Mouse (Mus musculus) liver, adult 2 months (tissue): ENCODE measurements around the gene Gm17359.

Source experiments
- CTCF ChIP-seq: fragments of 200-500 bp; IDR thresholded peaks from 2 replicates; pipeline ENCODE4 v1.5.1; 2011; ENCODE audit warnings: low read depth, low read length, control low read depth
- POLR2A ChIP-seq: fragments of 200-500 bp; IDR thresholded peaks from 2 replicates; pipeline ENCODE4 v1.6.1; 2011; ENCODE audit warnings: low read length, control low read depth; ENCODE audit not compliant: insufficient read depth; ENCODE audit errors: extremely low read depth

- TF ChIP-seq POLR2A (no peak), CTCF (no peak)
Observed at GRCm38 (mm10) chr3:79452696-79453263, 116.3 kb downstream of the Gm17359 start.
